Mouse (Mus musculus) small intestine, adult 2 months (tissue): ENCODE results near the gene Tom1l1.

Experiments used
- CTCF ChIP-seq: fragments of 200-500 bp; IDR thresholded peaks from 2 replicates; pipeline ENCODE4 v1.5.1; 2012; ENCODE audit warnings: low read depth, mild to moderate bottlenecking, control low read depth, inconsistent platforms, low read length, moderate library complexity, mixed read lengths; ENCODE audit not compliant: insufficient replicate concordance, insufficient read length; ENCODE audit errors: extremely low read depth
- POLR2A ChIP-seq: fragments of 200-500 bp; IDR thresholded peaks from 2 replicates; pipeline ENCODE4 v1.6.1; 2012; ENCODE audit warnings: low read depth, mild to moderate bottlenecking, control low read depth, inconsistent platforms, low read length, moderate library complexity

DNA sequence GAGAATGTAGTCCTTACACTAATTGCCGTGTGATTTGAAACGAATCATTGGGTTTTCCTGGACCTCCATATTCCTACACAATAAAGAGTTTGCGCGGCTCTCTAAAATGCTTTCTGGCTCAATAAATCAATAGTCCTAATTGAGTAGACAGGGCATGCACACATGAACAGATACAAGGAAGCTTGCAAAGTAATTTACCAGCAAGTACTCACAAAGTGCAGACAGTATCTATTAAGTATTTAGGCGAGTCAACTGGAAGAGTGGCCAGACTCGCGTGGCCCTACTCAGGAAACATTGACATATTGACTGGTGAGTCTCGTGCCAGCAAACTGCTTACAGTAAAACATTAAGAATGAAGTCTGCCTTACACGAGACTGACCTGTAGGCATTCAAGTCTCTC is 23.4 kb upstream of the Tom1l1 start:
- no peak for TF ChIP-seq CTCF
- no peak for TF ChIP-seq POLR2A
